Mouse (Mus musculus): ENCODE data around the gene Tent4a. TPM values are rescaled to one million over a fixed set of nuclear protein-coding genes. Genes with fewer than 3 reads are reported as not detected.

The Tent4a gene
- polyA plus RNA-seq, 1 experiment: 9.7 TPM

DNA sequence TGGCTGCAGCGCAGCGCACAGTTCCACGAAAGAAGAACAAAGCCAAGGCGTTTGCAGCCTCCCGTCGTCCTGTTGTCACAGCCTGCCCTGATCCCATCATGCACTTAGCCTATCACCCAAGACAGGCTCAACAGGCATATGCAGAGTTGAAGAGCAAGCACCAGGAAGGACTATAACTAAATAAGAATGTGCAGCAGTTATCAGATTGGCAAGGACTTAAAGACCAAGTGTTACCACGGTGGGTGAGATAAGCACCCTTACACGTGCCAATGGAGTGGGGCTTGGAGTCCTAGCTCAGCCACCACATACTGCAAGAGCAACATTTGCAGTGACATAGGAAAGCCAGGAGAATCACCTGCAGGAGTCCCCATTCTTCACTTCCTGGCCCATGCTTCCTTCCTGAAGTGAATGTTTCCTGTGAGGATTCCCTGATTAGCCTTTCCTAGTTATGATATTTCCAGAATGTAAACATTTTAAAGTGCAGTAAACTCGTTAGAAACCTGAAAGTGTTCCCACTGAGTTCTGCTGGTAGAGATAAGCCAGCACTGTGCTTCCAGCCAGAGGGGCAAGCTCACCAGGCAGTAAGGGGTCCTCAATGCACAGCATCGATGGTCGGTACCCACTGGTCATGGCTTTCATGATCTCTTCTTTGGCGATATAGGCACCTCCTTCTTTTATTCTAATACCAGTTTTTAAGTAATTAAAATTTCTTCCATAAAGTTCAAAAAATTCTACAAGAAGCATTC lies 27.9 kb downstream of the Tent4a start:
- TF ChIP-seq GATA1 (IDR thresholded peaks at IDR 0.05; ENCODE audit: low read length): peak; percentile 97

DNA sequence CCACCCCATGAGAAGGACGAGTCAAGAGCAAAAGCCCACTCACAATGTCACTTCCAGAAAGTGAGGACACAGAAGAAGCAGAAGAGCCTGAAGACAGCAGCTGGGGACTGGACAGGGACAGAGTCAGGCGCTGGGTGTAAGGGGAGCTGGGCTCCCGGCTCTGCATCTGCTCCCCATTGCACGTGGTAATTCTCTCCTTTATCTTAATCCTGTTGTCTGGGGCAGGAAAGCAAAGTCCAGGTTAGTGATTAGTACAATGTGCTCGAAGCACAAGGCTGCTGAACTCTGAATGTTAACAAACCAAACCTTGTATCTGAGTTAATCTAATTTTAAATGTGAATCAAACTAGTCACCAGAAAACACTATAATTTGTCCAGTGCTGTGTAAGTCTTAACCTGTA lies 31.6 kb downstream of the Tent4a start:
- no peak for TF ChIP-seq GATA1 (IDR thresholded peaks at IDR 0.05; ENCODE audit: low read length)

GRCm38 (mm10) chr13:69502157-69502750 lies 32.2 kb downstream of the Tent4a start:
- TF ChIP-seq GATA1 (IDR thresholded peaks at IDR 0.05; ENCODE audit: low read length): no peak

DNA sequence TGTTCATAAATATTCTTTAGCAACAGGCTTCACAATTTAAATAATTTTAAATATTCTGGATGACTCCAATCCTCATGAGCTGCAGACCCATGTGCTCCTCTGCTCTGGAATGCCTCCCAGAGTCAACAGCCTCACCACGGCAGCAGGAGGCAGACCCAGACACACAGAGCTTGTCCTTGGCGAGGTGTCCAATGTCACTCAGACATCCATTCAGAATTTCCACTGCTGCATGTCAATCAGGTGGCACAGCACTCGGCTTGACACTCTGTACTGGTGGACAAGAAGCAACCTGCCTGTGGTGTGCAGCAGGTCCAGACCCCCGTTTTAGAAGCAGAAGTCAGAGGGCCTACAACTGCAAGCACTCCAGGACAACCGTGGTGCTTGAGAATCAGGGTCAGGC lies 36.1 kb downstream of the Tent4a start:
- no peak for TF ChIP-seq GATA1 (IDR thresholded peaks at IDR 0.05; ENCODE audit: low read length)

DNA sequence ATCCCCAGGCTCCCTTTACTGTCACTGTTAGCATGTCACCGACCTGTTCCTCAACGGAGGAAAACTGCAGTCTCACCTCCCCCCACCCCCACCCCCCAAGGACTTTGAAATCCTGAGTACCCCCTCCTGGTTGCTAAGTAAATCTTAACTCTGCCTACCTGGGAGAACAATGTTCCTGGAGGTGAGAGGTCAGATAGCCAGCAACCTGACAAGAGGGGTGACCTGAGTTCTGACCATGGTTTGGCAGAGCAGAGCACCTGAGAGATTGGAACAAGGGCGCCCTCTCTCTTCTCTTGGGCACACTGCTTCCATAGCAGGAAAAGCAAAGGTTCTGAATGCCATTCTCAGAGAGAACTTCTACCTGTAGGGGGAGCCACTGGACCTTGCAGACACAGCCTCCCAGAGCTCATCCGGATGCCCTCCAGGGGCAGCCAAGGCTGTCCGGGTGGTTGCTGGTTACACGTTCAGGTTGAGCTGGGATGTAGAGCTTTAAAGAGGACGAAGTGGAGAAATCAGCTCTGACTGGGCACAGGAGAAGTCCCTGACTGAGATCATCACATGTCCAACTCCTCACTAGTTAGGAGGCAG lies 41.4 kb downstream of the Tent4a start:
- no peak for TF ChIP-seq GATA1 (IDR thresholded peaks at IDR 0.05; ENCODE audit: low read length)

GRCm38 (mm10) chr13:69489777-69490176 lies 44.6 kb downstream of the Tent4a start:
- TF ChIP-seq GATA1 (IDR thresholded peaks at IDR 0.05; ENCODE audit: low read length): no peak

DNA sequence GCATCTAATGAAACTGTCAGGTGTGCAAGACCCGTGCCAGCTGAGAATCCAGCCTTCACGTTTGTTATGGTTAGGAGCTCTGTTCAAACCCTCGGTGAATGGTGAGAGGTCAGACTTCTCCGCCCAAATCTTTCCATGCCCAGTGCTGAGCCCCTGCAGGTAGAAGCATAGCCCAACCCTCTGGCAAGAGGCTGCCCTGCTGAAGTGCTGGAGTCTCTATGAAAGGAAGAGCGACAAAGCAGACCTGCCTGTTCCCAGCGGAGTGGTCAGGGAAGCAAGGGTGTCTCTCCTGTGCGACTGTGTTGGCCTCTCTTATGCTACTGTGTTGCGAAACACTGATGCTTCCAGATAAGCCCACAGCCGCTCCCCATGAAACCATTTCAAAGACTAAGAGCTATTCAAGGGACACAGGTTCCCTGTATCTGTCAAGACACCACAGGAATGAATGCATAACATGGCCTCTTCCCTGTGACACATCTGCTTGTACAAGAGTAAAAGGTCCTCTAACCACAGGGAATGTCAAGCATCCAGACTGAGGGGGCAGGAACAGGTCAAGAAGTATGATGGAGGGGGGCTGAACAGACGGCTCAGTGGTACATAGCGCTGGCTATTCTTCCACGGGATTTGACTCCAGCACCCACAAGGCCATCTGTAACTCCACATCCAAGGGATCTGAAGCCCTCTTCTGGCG lies 45.7 kb downstream of the Tent4a start:
- TF ChIP-seq GATA1 (IDR thresholded peaks at IDR 0.05; ENCODE audit: low read length): no peak

DNA sequence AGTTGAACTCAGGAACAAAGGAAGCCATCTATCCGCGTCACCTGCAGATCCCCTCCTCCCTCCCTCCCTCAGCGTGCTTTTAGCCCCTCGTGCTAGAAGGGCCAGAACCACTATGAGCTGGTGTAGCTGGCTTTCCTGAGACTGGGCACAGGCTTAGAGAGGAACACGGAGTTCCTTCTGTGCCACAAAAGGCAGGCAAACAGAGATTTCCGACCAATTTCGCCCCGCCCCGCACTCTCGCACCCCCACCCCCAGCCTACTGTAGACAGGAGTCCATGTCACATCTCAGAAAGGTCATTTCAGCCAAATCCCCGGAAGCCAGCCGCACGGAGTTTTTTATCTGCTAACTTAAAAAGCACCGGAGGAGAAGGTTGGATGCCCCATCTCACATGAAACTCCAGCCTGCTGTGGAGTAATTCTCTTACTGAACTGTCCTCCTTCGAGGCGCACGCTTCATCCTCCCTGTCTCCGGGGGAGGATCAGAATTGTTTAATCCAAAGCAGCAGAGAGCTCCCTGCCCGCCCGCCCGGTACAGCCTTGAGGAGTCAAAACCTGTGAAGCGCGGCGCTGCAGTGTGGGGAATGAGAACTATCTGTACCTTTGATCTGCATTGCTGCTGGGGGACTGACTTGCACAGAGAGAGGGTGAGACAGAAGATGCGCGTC lies 46.7 kb downstream of the Tent4a start:
- TF ChIP-seq GATA1 (IDR thresholded peaks at IDR 0.05; ENCODE audit: low read length): no peak

- TF ChIP-seq GATA1 (IDR thresholded peaks at IDR 0.05; ENCODE audit: low read length): no peak
Observed at GRCm38 (mm10) chr13:69487108-69487507, 47.3 kb downstream of the Tent4a start.

GRCm38 (mm10) chr13:69485833-69486232 lies 48.6 kb downstream of the Tent4a start:
- TF ChIP-seq GATA1 (IDR thresholded peaks at IDR 0.05; ENCODE audit: low read length): no peak

GRCm38 (mm10) chr13:69485326-69485725 lies 49.1 kb downstream of the Tent4a start:
- no peak for TF ChIP-seq GATA1 (IDR thresholded peaks at IDR 0.05; ENCODE audit: low read length)

DNA sequence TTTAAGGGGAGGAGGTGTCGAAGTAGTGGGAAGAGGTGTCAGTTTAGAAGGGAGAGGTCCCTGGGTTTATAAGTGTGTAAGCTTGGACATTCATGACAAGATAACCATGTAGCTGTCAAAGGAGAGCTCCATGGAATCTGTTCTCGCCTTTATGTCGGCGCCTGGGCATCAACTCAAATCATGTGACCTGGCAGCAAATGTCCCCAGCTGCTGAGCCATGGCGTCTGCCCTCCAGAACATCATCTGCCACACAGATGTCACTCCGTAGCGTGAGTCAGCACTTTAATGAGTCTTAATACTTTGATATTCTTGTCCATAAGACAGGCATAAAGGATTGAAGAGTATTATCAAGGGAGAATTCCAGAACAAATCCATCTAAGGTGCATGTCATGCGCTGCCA lies 51.7 kb downstream of the Tent4a start:
- no peak for TF ChIP-seq GATA1 (IDR thresholded peaks at IDR 0.05; ENCODE audit: low read length)

DNA sequence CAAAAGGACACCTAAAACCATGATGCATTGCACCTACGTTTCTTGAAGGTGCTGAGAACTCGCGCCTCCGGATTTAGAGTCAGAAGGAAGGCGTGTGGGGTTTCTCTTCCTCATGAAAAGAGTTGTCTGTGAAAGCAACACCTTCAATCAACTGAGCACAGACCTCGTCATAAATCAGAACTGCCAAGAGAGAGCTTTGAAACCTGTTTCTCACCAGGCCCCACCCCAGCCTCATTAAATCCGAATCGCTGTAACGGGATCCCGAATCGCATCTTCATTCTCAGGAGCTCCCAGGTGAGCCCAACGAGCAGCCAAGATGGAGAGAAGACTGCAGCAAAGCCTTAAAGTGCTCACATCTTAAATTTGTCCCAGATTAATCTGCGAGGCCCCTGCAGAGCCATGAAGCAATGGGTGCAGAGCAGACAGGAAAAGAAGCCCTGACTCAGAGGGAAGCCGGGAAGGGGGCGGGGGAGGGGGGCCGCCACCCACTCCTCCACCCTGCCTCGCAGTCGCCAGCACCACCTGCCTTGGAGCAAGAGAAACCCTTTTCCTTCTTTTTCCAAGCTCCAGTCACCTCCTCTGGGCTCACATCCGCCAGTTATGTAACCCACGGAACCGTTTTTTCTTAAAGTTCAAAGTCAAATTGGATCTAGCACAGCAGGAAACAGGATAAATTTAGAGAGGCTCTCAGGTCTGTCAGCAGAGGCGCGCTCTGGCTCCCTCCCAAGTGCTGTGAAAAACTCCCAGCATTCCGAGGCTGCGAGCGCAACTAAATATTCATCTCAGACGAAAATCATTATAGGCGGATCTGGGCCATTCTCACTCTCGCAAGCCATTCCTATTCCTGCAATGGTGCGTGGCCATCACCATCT lies 52.5 kb downstream of the Tent4a start:
- no peak for TF ChIP-seq GATA1 (IDR thresholded peaks at IDR 0.05; ENCODE audit: low read length)

DNA sequence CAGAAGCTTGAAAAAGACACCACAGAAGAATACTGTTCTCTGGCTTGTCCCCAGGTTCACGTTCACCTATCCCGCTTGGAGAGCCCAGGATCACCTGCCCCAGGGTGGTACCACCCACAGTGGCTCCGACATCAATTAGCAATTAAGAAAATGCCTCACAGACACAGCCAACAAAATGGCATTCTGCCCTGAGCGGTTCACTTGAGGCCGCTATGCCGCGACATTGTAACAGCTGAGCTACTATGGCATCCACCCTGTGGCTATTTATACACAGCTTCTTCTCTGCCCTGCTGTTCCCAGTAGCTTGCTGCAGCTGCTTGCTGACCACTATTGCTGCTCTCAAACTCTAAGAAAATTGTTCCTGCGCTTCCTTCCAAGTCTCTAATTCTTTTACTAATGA lies 53.4 kb downstream of the Tent4a start:
- TF ChIP-seq GATA1 (IDR thresholded peaks at IDR 0.05; ENCODE audit: low read length): no peak

DNA sequence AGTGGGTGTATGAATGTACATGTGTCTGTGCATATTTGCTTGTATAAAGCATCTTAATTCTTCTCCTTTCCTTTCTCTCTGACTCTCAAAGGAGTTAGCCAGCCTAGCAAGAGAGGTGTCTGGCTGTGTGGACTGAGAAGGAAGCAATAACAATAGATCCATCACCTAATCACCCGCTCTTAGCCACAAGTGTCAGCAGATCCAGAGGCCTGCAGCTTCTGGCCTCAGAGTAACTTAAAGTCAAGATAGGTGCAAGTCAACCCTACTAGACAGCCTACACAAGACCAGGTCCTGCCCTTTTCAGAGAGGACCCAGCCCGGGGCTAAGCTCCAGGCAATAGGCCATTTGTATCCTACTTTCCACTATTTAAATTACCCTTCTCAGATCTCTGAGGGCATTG lies 54.5 kb downstream of the Tent4a start:
- TF ChIP-seq GATA1 (IDR thresholded peaks at IDR 0.05; ENCODE audit: low read length): no peak
